Mouse (Mus musculus) liver, embryonic 14.5 days (tissue): ENCODE results near the gene Hhat.

ENCODE experiments used
- CTCF ChIP-seq: IDR thresholded peaks from 2 replicates; pipeline ENCODE4 v1.5.1; 2016; ENCODE audit warnings: antibody characterized with exemption, low read depth, control low read depth
- EP300 ChIP-seq: IDR thresholded peaks from 2 replicates; pipeline ENCODE4 v1.6.1; 2016; ENCODE audit warnings: antibody characterized with exemption, low read depth

DNA sequence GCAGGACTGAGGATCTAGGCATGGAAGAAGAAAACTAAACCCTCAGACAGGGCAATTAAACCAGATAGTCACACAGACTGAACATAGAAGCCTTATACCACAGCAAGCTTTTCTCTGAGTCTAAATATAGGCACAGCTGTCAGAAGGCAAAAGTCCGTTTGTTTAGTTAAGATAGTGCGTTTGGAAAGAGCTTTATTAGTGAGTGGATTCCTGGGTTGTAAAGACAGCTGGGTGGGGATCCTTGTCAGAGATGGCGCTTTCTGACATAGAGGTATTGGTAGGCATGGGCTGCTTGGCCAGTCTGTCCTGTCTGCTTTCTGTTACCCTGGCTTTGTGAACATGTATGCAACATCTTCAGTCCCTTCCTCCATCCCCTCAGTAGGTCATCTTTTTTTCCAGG is 314.0 kb downstream of the Hhat start:
- no peak for TF ChIP-seq CTCF
- no peak for TF ChIP-seq EP300
